Mouse (Mus musculus): ENCODE measurements around the gene Tfb1m. TPM values are rescaled to one million over a fixed set of nuclear protein-coding genes. Genes with fewer than 3 reads are reported as not detected.
A peak's percentile ranks its signal among the peaks of the same experiment; 100 is the strongest.

Gene Tfb1m
- total and polyA plus RNA-seq, 3 experiments: 21.0 to 46.8 (median 29.4) TPM

DNA sequence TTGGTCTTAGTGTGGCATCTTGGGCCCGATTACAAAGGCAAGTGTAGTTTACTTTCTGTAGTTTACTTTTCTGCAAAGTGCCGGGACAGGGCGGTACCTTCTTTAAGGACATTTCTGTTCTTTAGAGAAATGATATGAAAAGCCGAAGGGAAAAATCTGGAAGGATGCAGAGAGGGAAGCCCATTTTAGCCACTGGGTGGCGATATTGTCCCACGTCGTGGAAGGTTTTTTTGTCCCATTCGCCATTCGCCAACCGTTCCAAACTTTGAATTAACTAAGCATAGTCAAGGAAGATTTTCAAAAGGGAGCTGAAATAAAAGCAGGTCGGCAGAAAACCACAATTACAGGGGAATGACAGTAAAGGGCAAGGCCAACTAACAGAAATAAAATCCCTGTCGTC lies 13.3 kb upstream of the Tfb1m start:
- no peak overlapping the region for H3K4me3 ChIP-seq (replicated peaks in 1 of 3; ENCODE audit: low read depth in 2 of 3, low read length in 2 of 3, poor library complexity in 1 of 3)
- peak overlapping the region; percentile 99 for H3K4me2 ChIP-seq (ENCODE audit: insufficient read depth, low read depth, poor library complexity, severe bottlenecking)
- H3K9me3 ChIP-seq (replicated peaks; ENCODE audit: low read length): no peaks in the 10 kb centered on the region
- TF ChIP-seq SMC3 (IDR thresholded peaks at IDR 0.05; ENCODE audit: low read depth, low read length) (peak; percentile 79), RAD21 (IDR thresholded peaks at IDR 0.05; ENCODE audit: low read depth, low read length) (peak; percentile 96), BHLHE40 (IDR thresholded peaks at IDR 0.05; ENCODE audit: low read depth, low read length) (no peak), CHD1 (IDR thresholded peaks at IDR 0.05; ENCODE audit: low read depth, low read length) (no peak), ETS1 (conservative IDR thresholded peaks at IDR 0.05; ENCODE audit: low read depth, low read length) (no peak), ZNF384 (IDR thresholded peaks at IDR 0.05; ENCODE audit: low read depth, low read length) (peak; percentile 74), CTCF (conservative IDR thresholded peaks at IDR 0.05 in 1 of 2, IDR thresholded peaks at IDR 0.05 in 1 of 2; ENCODE audit: low read depth in 2 of 2, low read length in 2 of 2) (peak; percentile 72 to 94), ZC3H11A (IDR thresholded peaks at IDR 0.05; ENCODE audit: low read depth, low read length) (peak; percentile 37)
- H3K4me1 ChIP-seq (ENCODE audit: control insufficient read depth in 1 of 2, insufficient read depth in 2 of 2): peaks cover 3 to 10% of the 10 kb centered on the region in 2 experiments; a peak in 3 of 4 replicates
- no peak overlapping the region for H3K27ac ChIP-seq (ENCODE audit: insufficient read depth, low read depth)
- no peak overlapping the region for H3K9ac ChIP-seq (ENCODE audit: insufficient read depth, low read depth)
- no peaks in the 10 kb centered on the region for H3K36me3 ChIP-seq (replicated peaks in 1 of 2; ENCODE audit: control insufficient read depth in 1 of 2, insufficient read depth in 1 of 2, low read length in 1 of 2)
- H3K27me3 ChIP-seq (replicated peaks): no peaks in the 10 kb centered on the region
- no peaks in the 10 kb centered on the region for H3K79me2 ChIP-seq (replicated peaks; ENCODE audit: control insufficient read depth, extremely low read depth, insufficient read depth, poor library complexity, severe bottlenecking)
- dilution Hi-C loops (cut with MboI; ENCODE audit: extremely low pct_ligation_motif_present, extremely low pct_unique_long_range_greater_than_20kb, low sequenced_read_pairs) (no loop called here), in situ Hi-C loops (cut with MboI; ENCODE audit: low pct_ligation_motif_present, low pct_unique_long_range_greater_than_20kb, low sequenced_read_pairs) (loop anchor here (10.0 kb wide), 1 partner anchor 224 kb away; no protein-coding TSS in a partner anchor)
- peak; percentile 65 for DNase-seq (ENCODE audit: extremely low read depth)

GRCm38 (mm10) chr17:3562405-3562804 lies 4.8 kb upstream of the Tfb1m start:
- no peaks in the 10 kb centered on the region for H3K79me2 ChIP-seq (replicated peaks; ENCODE audit: control insufficient read depth, extremely low read depth, insufficient read depth, poor library complexity, severe bottlenecking)
- no peak overlapping the region for H3K27ac ChIP-seq (ENCODE audit: insufficient read depth, low read depth)
- H3K4me3 ChIP-seq (replicated peaks in 1 of 3; ENCODE audit: low read depth in 2 of 3, low read length in 2 of 3, poor library complexity in 1 of 3): no peak overlapping the region
- dilution Hi-C loops (cut with MboI; ENCODE audit: extremely low pct_ligation_motif_present, extremely low pct_unique_long_range_greater_than_20kb, low sequenced_read_pairs): no loop called here
- H3K36me3 ChIP-seq (replicated peaks in 1 of 2; ENCODE audit: control insufficient read depth in 1 of 2, insufficient read depth in 1 of 2, low read length in 1 of 2): no peaks in the 10 kb centered on the region
- DNase-seq (ENCODE audit: extremely low read depth): no peak
- in situ Hi-C loops (cut with MboI; ENCODE audit: low pct_ligation_motif_present, low pct_unique_long_range_greater_than_20kb, low sequenced_read_pairs): no loop called here
- H3K9me3 ChIP-seq (replicated peaks; ENCODE audit: low read length): no peaks in the 10 kb centered on the region
- H3K4me2 ChIP-seq (ENCODE audit: insufficient read depth, low read depth, poor library complexity, severe bottlenecking): no peak overlapping the region
- H3K4me1 ChIP-seq (ENCODE audit: control insufficient read depth in 1 of 2, insufficient read depth in 2 of 2): peaks cover 0 to 6% of the 10 kb centered on the region in 2 experiments; a peak in 2 of 4 replicates
- H3K9ac ChIP-seq (ENCODE audit: insufficient read depth, low read depth): no peak overlapping the region
- no peaks in the 10 kb centered on the region for H3K27me3 ChIP-seq (replicated peaks)
- TF ChIP-seq CTCF (conservative IDR thresholded peaks at IDR 0.05 in 1 of 2, IDR thresholded peaks at IDR 0.05 in 1 of 2; ENCODE audit: low read depth in 2 of 2, low read length in 2 of 2) (peak in 1 of 2 experiments; percentile 25; a peak in 1 of 4 replicates), CHD2 (IDR thresholded peaks at IDR 0.05; ENCODE audit: low read length) (no peak)

DNA sequence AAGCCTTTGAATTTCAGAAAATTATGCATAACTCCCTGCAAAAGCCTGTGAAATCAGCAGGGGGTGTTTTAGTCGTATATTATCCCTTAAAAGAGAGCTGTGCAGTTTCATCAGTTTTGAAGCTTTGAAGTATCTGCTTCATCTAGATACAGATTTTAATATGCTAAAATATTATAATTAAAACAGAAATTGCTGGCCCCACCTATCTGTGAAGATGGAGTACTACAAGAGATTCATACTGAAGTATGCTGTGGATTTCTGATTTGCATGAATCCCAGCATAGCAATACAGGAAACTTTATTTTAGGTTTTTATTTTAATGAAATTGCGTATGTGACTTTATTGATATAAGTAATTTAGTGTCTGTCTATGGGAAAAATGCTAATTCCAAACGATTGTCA lies 3.0 kb upstream of the Tfb1m start:
- no peak for TF ChIP-seq JUN (IDR thresholded peaks at IDR 0.05; ENCODE audit: insufficient read depth, low read depth, low read length)
- peak in 1 of 2 experiments; percentile 40; a peak in 2 of 4 replicates for TF ChIP-seq CTCF (conservative IDR thresholded peaks at IDR 0.05 in 1 of 2, IDR thresholded peaks at IDR 0.05 in 1 of 2; ENCODE audit: low read depth in 2 of 2, low read length in 2 of 2)
- no peak for TF ChIP-seq ZNF384 (IDR thresholded peaks at IDR 0.05; ENCODE audit: low read depth, low read length)
- no peak for TF ChIP-seq RAD21 (IDR thresholded peaks at IDR 0.05; ENCODE audit: low read depth, low read length)
- no peak for TF ChIP-seq HCFC1 (IDR thresholded peaks at IDR 0.05; ENCODE audit: low read depth, low read length)
- no peak for TF ChIP-seq GABPA (IDR thresholded peaks at IDR 0.05; ENCODE audit: insufficient replicate concordance, low read depth, low read length)
- in situ Hi-C loops (cut with MboI; ENCODE audit: low pct_ligation_motif_present, low pct_unique_long_range_greater_than_20kb, low sequenced_read_pairs) (no loop called here), dilution Hi-C loops (cut with MboI; ENCODE audit: extremely low pct_ligation_motif_present, extremely low pct_unique_long_range_greater_than_20kb, low sequenced_read_pairs) (no loop called here)
- Histone ChIP-seq H3K4me2 (ENCODE audit: insufficient read depth, low read depth, poor library complexity, severe bottlenecking) (no peak overlapping the region), H3K4me3 (replicated peaks in 1 of 3; ENCODE audit: low read depth in 2 of 3, low read length in 2 of 3, poor library complexity in 1 of 3) (no peak overlapping the region), H3K9me3 (replicated peaks; ENCODE audit: low read length) (no peaks in the 10 kb centered on the region), H3K36me3 (replicated peaks in 1 of 2; ENCODE audit: control insufficient read depth in 1 of 2, insufficient read depth in 1 of 2, low read length in 1 of 2) (no peaks in the 10 kb centered on the region), H3K4me1 (ENCODE audit: control insufficient read depth in 1 of 2, insufficient read depth in 2 of 2) (peaks cover 3 to 16% of the 10 kb centered on the region in 2 experiments; a peak in 2 of 4 replicates), H3K27ac (ENCODE audit: insufficient read depth, low read depth) (no peak overlapping the region), H3K9ac (ENCODE audit: insufficient read depth, low read depth) (no peak overlapping the region), H3K79me2 (replicated peaks; ENCODE audit: control insufficient read depth, extremely low read depth, insufficient read depth, poor library complexity, severe bottlenecking) (0 out of 2 replicates have a peak, but pooled peaks cover 2% of the 10 kb centered on the region), H3K27me3 (replicated peaks) (no peaks in the 10 kb centered on the region)
- DNase-seq (ENCODE audit: extremely low read depth): no peak
